In genomic region chr2:130697153-130697810, GRCm38 (mm10) we compare ENCODE assay signal across 8 mouse cellular contexts. TPM values are rescaled to one million over a fixed set of nuclear protein-coding genes. Genes with fewer than 3 reads are reported as not detected.
DNase-seq lines count a peak whose midpoint lies in the region; ATAC-seq and TF ChIP-seq lines count a peak whose summit lies in the region.

TSS of gene Slc4a11 (minus strand) at chr2:130697519.

- peak within 1 kb of the TSS; percentile 100 for H3K4me2 ChIP-seq in intestine, embryonic 16.5 days (ENCODE audit: low read depth, low read length)
- H3K4me2 ChIP-seq in liver, embryonic 14.5 days (ENCODE audit: low read depth): peak within 1 kb of the TSS; percentile 57
- peak within 1 kb of the TSS; percentile 99 for H3K4me2 ChIP-seq in neural tube, embryonic 11.5 days (ENCODE audit: low read depth)

- peak; percentile 89 for ATAC-seq in granulocyte monocyte progenitor cell, adult 5-6 weeks (replicated peaks; ENCODE audit: poor library complexity, severe bottlenecking)
- ATAC-seq in intestine, embryonic 16.5 days: peak; percentile 77
- ATAC-seq in liver, embryonic 14.5 days (ENCODE audit: insufficient read depth): peak; percentile 70; the same call in 1 of the 2 replicates
- peak; percentile 41; the same call in 1 of the 2 replicates for ATAC-seq in neural tube, embryonic 11.5 days (ENCODE audit: insufficient read depth, low FRiP score, low TSS enrichment)

- H3K27ac ChIP-seq in intestine, embryonic 16.5 days (ENCODE audit: low read length): no peak within 1 kb of the TSS
- no peak within 1 kb of the TSS for H3K27ac ChIP-seq in liver, embryonic 14.5 days
- H3K27ac ChIP-seq in neural tube, embryonic 11.5 days (ENCODE audit: low read depth, low read length): no peak within 1 kb of the TSS

- H3K27me3 ChIP-seq in intestine, embryonic 16.5 days (replicated peaks; ENCODE audit: control insufficient read depth, insufficient read depth, low read length): peaks cover 36% of the 10 kb centered on the region
- peaks cover 40% of the 10 kb centered on the region for H3K27me3 ChIP-seq in liver, embryonic 14.5 days (ENCODE audit: control insufficient read depth, insufficient read depth, low read length)
- H3K27me3 ChIP-seq in neural tube, embryonic 11.5 days (ENCODE audit: control insufficient read depth, insufficient read depth, low read length): peaks cover 35% of the 10 kb centered on the region

- H3K9me3 ChIP-seq in intestine, embryonic 16.5 days (ENCODE audit: control insufficient read depth, low read length): no peaks in the 10 kb centered on the region
- no peaks in the 10 kb centered on the region for H3K9me3 ChIP-seq in liver, embryonic 14.5 days (ENCODE audit: control insufficient read depth, low read length)
- no peaks in the 10 kb centered on the region for H3K9me3 ChIP-seq in neural tube, embryonic 11.5 days (ENCODE audit: control insufficient read depth, low read length)

- no peak for TF ChIP-seq EP300 in liver, embryonic 14.5 days (IDR thresholded peaks at IDR 0.05; ENCODE audit: low read depth)

- peak within 1 kb of the TSS; percentile 64 for H3K4me3 ChIP-seq in intestine, embryonic 16.5 days (ENCODE audit: low read length)
- H3K4me3 ChIP-seq in liver, embryonic 14.5 days (ENCODE audit: insufficient read depth in 1 of 2, low read depth in 2 of 2, low read length in 2 of 2): peak within 1 kb of the TSS; percentile 30 to 36
- H3K4me3 ChIP-seq in neural tube, embryonic 11.5 days (ENCODE audit: low read depth, low read length): peak within 1 kb of the TSS; percentile 50

- peak; percentile 32 for DNase-seq in layer of hippocampus, adult 11-12 months (ENCODE audit: low spot score)
- no peak for DNase-seq in layer of hippocampus, postnatal 36 days
- peak; percentile 34 for DNase-seq in c-Kit-positive CD71-positive TER-119-positive erythroid progenitor cells, embryonic 14.5 days (ENCODE audit: low spot score)
- peak in 2 of 3 experiments; percentile 11 to 23 for DNase-seq in liver, embryonic 14.5 days (ENCODE audit: low read depth in 3 of 3, low spot score in 3 of 3)
- DNase-seq in neural tube, embryonic 11.5 days (ENCODE audit: low spot score): peak; percentile 56
- DNase-seq in testis, postnatal 10 days (ENCODE audit: low spot score): peak; percentile 82

- under 1% methylated on average over 65 of the region's 65 CpGs for WGBS in intestine, embryonic 16.5 days
- under 1% methylated on average over 65 of the region's 65 CpGs for WGBS in liver, embryonic 14.5 days (ENCODE audit: insufficient replicate concordance)
- under 1% methylated on average over 62 of the region's 65 CpGs for WGBS in neural tube, embryonic 11.5 days

- H3K4me1 ChIP-seq in intestine, embryonic 16.5 days (ENCODE audit: control insufficient read depth, insufficient read depth, low read length): peaks cover 12% of the 10 kb centered on the region
- 0 out of 4 replicates have a peak, but pooled peaks cover 0 to 2% of the 10 kb centered on the region in 2 experiments for H3K4me1 ChIP-seq in liver, embryonic 14.5 days (replicated peaks; ENCODE audit: control insufficient read depth in 2 of 2, insufficient read depth in 2 of 2, low read length in 1 of 2)
- peaks cover 7% of the 10 kb centered on the region for H3K4me1 ChIP-seq in neural tube, embryonic 11.5 days (ENCODE audit: control insufficient read depth, insufficient read depth, low read length)

- H3K36me3 ChIP-seq in intestine, embryonic 16.5 days (ENCODE audit: control insufficient read depth, insufficient read depth, low read length): no peaks in the 10 kb centered on the region
- H3K36me3 ChIP-seq in liver, embryonic 14.5 days (replicated peaks; ENCODE audit: control insufficient read depth, insufficient read depth, low read depth): no peaks in the 10 kb centered on the region
- H3K36me3 ChIP-seq in neural tube, embryonic 11.5 days (ENCODE audit: control insufficient read depth, insufficient read depth, low read length): no peaks in the 10 kb centered on the region

- peak within 1 kb of the TSS; percentile 67 for H3K9ac ChIP-seq in intestine, embryonic 16.5 days (ENCODE audit: low read depth, low read length)
- H3K9ac ChIP-seq in liver, embryonic 14.5 days (replicated peaks): no peak within 1 kb of the TSS
- peak within 1 kb of the TSS; percentile 32 for H3K9ac ChIP-seq in neural tube, embryonic 11.5 days (ENCODE audit: low read length)

- no peak for TF ChIP-seq CTCF in liver, embryonic 14.5 days (IDR thresholded peaks at IDR 0.05; ENCODE audit: low read depth)

RNA-seq across cellular contexts. Expression of gene Slc4a11, which starts in this region (rescaled TPM):
- under 1 TPM; 0.56 to 0.85 TPM for total RNA-seq in layer of hippocampus, postnatal 36 days (2021)
- 0.32 and 5.7 TPM in 2 replicates for total RNA-seq in granulocyte monocyte progenitor cell, adult 5-6 weeks (2014; fragmentation: Nextera tagmentation)
- 0.52 TPM in 1 of 2 replicates, not detected in the other for total RNA-seq in granulocyte monocyte progenitor cell, adult 5-6 weeks (2017)
- polyA plus RNA-seq in intestine, embryonic 16.5 days (2015; fragmentation: Nextera tagmentation; extraction: Ambion mirVana): 0.22 and 0.24 TPM in 2 replicates
- polyA plus RNA-seq in liver, embryonic 14.5 days (2012; rRNA removed): 0.09 and 0.12 TPM in 2 replicates
- polyA plus RNA-seq in liver, embryonic 14.5 days (2014; fragmentation: Nextera tagmentation; extraction: Ambion mirVana): 0.14 TPM in 1 of 2 replicates, not detected in the other
- 0.32 and 0.52 TPM in 2 replicates for polyA plus RNA-seq in neural tube, embryonic 11.5 days (2014; fragmentation: Nextera tagmentation; extraction: Ambion mirVana)

Comparison
In these comparisons a context has a peak if more than half of its experiments do, and no peak if none do; other contexts are left out.
1. DNase-seq: peak in layer of hippocampus, adult 11-12 months (single experiment), c-Kit-positive CD71-positive TER-119-positive erythroid progenitor cells, embryonic 14.5 days (single experiment) and testis, postnatal 10 days (single experiment); none in layer of hippocampus, postnatal 36 days (0 of 2).
2. Peak in ATAC-seq, H3K4me3 ChIP-seq, H3K9ac ChIP-seq and H3K4me2 ChIP-seq in intestine, embryonic 16.5 days; RNA of the gene not detected or under 1 TPM.
3. Peak in DNase-seq, ATAC-seq, H3K4me3 ChIP-seq and H3K4me2 ChIP-seq in liver, embryonic 14.5 days; RNA of the gene not detected or under 1 TPM.
4. Peak in DNase-seq, ATAC-seq, H3K4me3 ChIP-seq, H3K9ac ChIP-seq and H3K4me2 ChIP-seq in neural tube, embryonic 11.5 days; RNA of the gene not detected or under 1 TPM.
5. Peak in every context shown above with its lines, with median percentiles within 50 percentile points of each other: ATAC-seq, H3K4me2 ChIP-seq and H3K4me3 ChIP-seq.